Mouse (Mus musculus): ENCODE measurements around the gene Bod1.

GRCm38 (mm10) chr11:31649507-31649906, 22.2 kb downstream of the Bod1 start:
- no peak for TF ChIP-seq CTCF (IDR thresholded peaks at IDR 0.05; ENCODE audit: extremely low read depth, insufficient read depth, low read length)
- TF ChIP-seq POLR2A (IDR thresholded peaks at IDR 0.05; ENCODE audit: extremely low read depth, insufficient read depth, low read length) = no peak
